Mouse (Mus musculus) MEL (cell line): ENCODE results near the gene Rorb. TPM values are rescaled to one million over a fixed set of nuclear protein-coding genes. Genes with fewer than 3 reads are reported as not detected.

Experiments
- DNase-seq: peaks from one replicate; pipeline ENCODE4 v3.0.0; 2011; ENCODE audit warnings: low read depth, low spot score
- H3K27ac ChIP-seq: 2 replicates; pipeline ENCODE4 v1.5.1; 2012; ENCODE audit warnings: low read depth, mild to moderate bottlenecking, control low read depth, low read length, moderate library complexity; ENCODE audit not compliant: control insufficient read depth
- H3K27me3 ChIP-seq, 2 experiments: fragments of 150-350 bp in 1 of 2; sonication (generic) in 1 of 2; 2 replicates each; pipeline ENCODE4 v1.6.1; 2012; ENCODE audit warnings: low read length in 2 of 2, mild to moderate bottlenecking in 2 of 2, improper control_type of control experiment in 1 of 2, moderate library complexity in 1 of 2; ENCODE audit not compliant: insufficient read depth in 2 of 2, control insufficient read depth in 1 of 2
- H3K36me3 ChIP-seq, 2 experiments: 2 replicates each; pipeline ENCODE4 v1.6.1; 2012 to 2014; ENCODE audit warnings: low read length in 2 of 2, improper control_type of control experiment in 1 of 2, inconsistent platforms in 1 of 2, mild to moderate bottlenecking in 1 of 2; ENCODE audit not compliant: insufficient read depth in 2 of 2, control insufficient read depth in 1 of 2
- H3K4me1 ChIP-seq, 2 experiments: fragments of 150-350 bp in 1 of 2; sonication (generic) in 1 of 2; 2 replicates each; pipeline ENCODE4 v1.6.1; 2012; ENCODE audit warnings: low read length in 2 of 2, improper control_type of control experiment in 1 of 2, mild to moderate bottlenecking in 1 of 2; ENCODE audit not compliant: insufficient read depth in 2 of 2, control insufficient read depth in 1 of 2
- H3K4me3 ChIP-seq, 2 experiments: fragments of 150-350 bp in 1 of 2; sonication (generic) in 1 of 2; 2 replicates each; pipeline ENCODE4 v1.5.1; 2012; ENCODE audit warnings: low read depth in 2 of 2, low read length in 2 of 2, mild to moderate bottlenecking in 2 of 2, moderate library complexity in 2 of 2, control low read depth in 1 of 2, improper control_type of control experiment in 1 of 2; ENCODE audit not compliant: control insufficient read depth in 1 of 2, insufficient read depth in 1 of 2
- H3K79me2 ChIP-seq: 2 replicates; pipeline ENCODE4 v1.6.1; 2012; ENCODE audit warnings: mild to moderate bottlenecking, low read length, moderate library complexity; ENCODE audit not compliant: control insufficient read depth, poor library complexity, insufficient read depth
- H3K9ac ChIP-seq: 2 replicates; pipeline ENCODE4 v1.6.1; 2012; ENCODE audit warnings: low read depth, mild to moderate bottlenecking, control low read depth, low read length, moderate library complexity; ENCODE audit not compliant: control insufficient read depth, poor library complexity, severe bottlenecking
- H3K9me3 ChIP-seq: fragments of 150-350 bp; sonication (generic); replicated peaks from 2 replicates; pipeline ENCODE4 v1.6.1; 2012; ENCODE audit warnings: mild to moderate bottlenecking, low read length, improper control_type of control experiment, moderate library complexity; ENCODE audit not compliant: insufficient read depth
- BHLHE40 ChIP-seq: IDR thresholded peaks from 2 replicates; pipeline ENCODE4 v1.6.1; 2012; ENCODE audit warnings: low read depth, mild to moderate bottlenecking, inconsistent platforms, low read length, improper control_type of control experiment, borderline replicate concordance
- CHD1 ChIP-seq: IDR thresholded peaks from 2 replicates; pipeline ENCODE4 v1.6.1; 2012; ENCODE audit warnings: low read depth, mild to moderate bottlenecking, inconsistent platforms, low read length, improper control_type of control experiment
- CHD2 ChIP-seq: IDR thresholded peaks from 2 replicates; pipeline ENCODE4 v1.6.1; 2011; ENCODE audit warnings: low read length, improper control_type of control experiment
- CTCF ChIP-seq, 3 experiments: IDR thresholded peaks in 2 of 3; conservative IDR thresholded peaks in 1 of 3; 2 replicates each; pipeline ENCODE4 v1.5.1; 2011 to 2012; ENCODE audit warnings: low read length in 3 of 3, low read depth in 2 of 3, mild to moderate bottlenecking in 2 of 3, improper control_type of control experiment in 1 of 3, inconsistent platforms in 1 of 3, mixed read lengths in 1 of 3, moderate library complexity in 1 of 3; ENCODE audit not compliant: control insufficient read depth in 1 of 3, insufficient read depth in 1 of 3, poor library complexity in 1 of 3, severe bottlenecking in 1 of 3
- E2F4 ChIP-seq: IDR thresholded peaks from 2 replicates; pipeline ENCODE4 v1.6.1; 2011; ENCODE audit warnings: low read depth, low read length, improper control_type of control experiment, borderline replicate concordance
- ELF1 ChIP-seq: IDR thresholded peaks from 2 replicates; pipeline ENCODE4 v1.6.1; 2014; ENCODE audit warnings: low read depth, mild to moderate bottlenecking, inconsistent platforms, low read length, improper control_type of control experiment, moderate library complexity
- EP300 ChIP-seq, 2 experiments: IDR thresholded peaks; 2 replicates each; pipeline ENCODE4 v1.6.1; 2011; ENCODE audit warnings: improper control_type of control experiment in 2 of 2, low read length in 2 of 2, low read depth in 1 of 2, mild to moderate bottlenecking in 1 of 2
- GABPA ChIP-seq: IDR thresholded peaks from 2 replicates; pipeline ENCODE4 v1.6.1; 2012; ENCODE audit warnings: low read depth, mild to moderate bottlenecking, inconsistent platforms, low read length, improper control_type of control experiment, moderate library complexity
- GATA1 ChIP-seq: IDR thresholded peaks from 2 replicates; pipeline ENCODE4 v1.6.1; 2011; ENCODE audit warnings: low read depth, low read length, improper control_type of control experiment
- JUND ChIP-seq: IDR thresholded peaks from 2 replicates; pipeline ENCODE4 v1.6.1; 2011; ENCODE audit warnings: low read depth, mild to moderate bottlenecking, improper control_type of control experiment, low read length
- MAFK ChIP-seq: IDR thresholded peaks from 2 replicates; pipeline ENCODE4 v1.6.1; 2011; ENCODE audit warnings: low read depth, mild to moderate bottlenecking, low read length, improper control_type of control experiment, borderline replicate concordance
- MAX ChIP-seq: IDR thresholded peaks from 2 replicates; pipeline ENCODE4 v1.6.1; 2011; ENCODE audit warnings: low read length, improper control_type of control experiment
- MEF2A ChIP-seq: IDR thresholded peaks from 2 replicates; pipeline ENCODE4 v1.6.1; 2014; ENCODE audit warnings: low read depth, mild to moderate bottlenecking, inconsistent platforms, low read length, improper control_type of control experiment; ENCODE audit not compliant: poor library complexity, insufficient replicate concordance, severe bottlenecking; ENCODE audit errors: extremely low read depth
- MYB ChIP-seq: IDR thresholded peaks from 2 replicates; pipeline ENCODE4 v1.6.1; 2011; ENCODE audit warnings: mild to moderate bottlenecking, low read depth, low read length, improper control_type of control experiment
- MYC ChIP-seq: IDR thresholded peaks from 2 replicates; pipeline ENCODE4 v1.6.1; 2011; ENCODE audit warnings: low read depth, mild to moderate bottlenecking, low read length, improper control_type of control experiment, moderate library complexity
- NELFE ChIP-seq: IDR thresholded peaks from 2 replicates; pipeline ENCODE4 v1.6.1; 2011; ENCODE audit warnings: low read depth, low read length, improper control_type of control experiment
- NRF1 ChIP-seq: IDR thresholded peaks from 2 replicates; pipeline ENCODE4 v1.6.1; 2014; ENCODE audit warnings: low read depth, mild to moderate bottlenecking, inconsistent platforms, low read length, improper control_type of control experiment, moderate library complexity; ENCODE audit not compliant: poor library complexity, insufficient read depth, severe bottlenecking
- POLR2AphosphoS5 ChIP-seq: IDR thresholded peaks from 2 replicates; pipeline ENCODE4 v1.6.1; 2012; ENCODE audit warnings: low read depth, borderline replicate concordance, mild to moderate bottlenecking, inconsistent platforms, low read length, moderate library complexity, mixed read lengths
- RCOR1 ChIP-seq: IDR thresholded peaks from 2 replicates; pipeline ENCODE4 v1.6.1; 2012; ENCODE audit warnings: low read depth, mild to moderate bottlenecking, inconsistent platforms, low read length, improper control_type of control experiment
- SIN3A ChIP-seq: IDR thresholded peaks from 2 replicates; pipeline ENCODE4 v1.6.1; 2012; ENCODE audit warnings: low read length, improper control_type of control experiment, inconsistent platforms
- TAL1 ChIP-seq: IDR thresholded peaks from 2 replicates; pipeline ENCODE4 v1.6.1; 2012; ENCODE audit warnings: mild to moderate bottlenecking, inconsistent platforms, low read length, moderate library complexity, mixed read lengths
- TBP ChIP-seq: IDR thresholded peaks from 2 replicates; pipeline ENCODE4 v1.8.0; 2011; ENCODE audit warnings: low read depth, low read length, improper control_type of control experiment
- TCF12 ChIP-seq: IDR thresholded peaks from 2 replicates; pipeline ENCODE4 v1.6.1; 2014; ENCODE audit warnings: low read depth, mild to moderate bottlenecking, inconsistent platforms, low read length, improper control_type of control experiment, moderate library complexity
- UBTF ChIP-seq: IDR thresholded peaks from 2 replicates; pipeline ENCODE4 v1.6.1; 2012; ENCODE audit warnings: low read depth, mild to moderate bottlenecking, inconsistent platforms, low read length, improper control_type of control experiment, moderate library complexity, borderline replicate concordance; ENCODE audit not compliant: insufficient read depth
- USF2 ChIP-seq, 2 experiments: IDR thresholded peaks; 2 replicates each; pipeline ENCODE4 v1.6.1; 2011 to 2012; ENCODE audit warnings: improper control_type of control experiment in 2 of 2, low read length in 2 of 2, borderline replicate concordance in 1 of 2, inconsistent platforms in 1 of 2, low read depth in 1 of 2, mild to moderate bottlenecking in 1 of 2; ENCODE audit not compliant: insufficient read depth in 1 of 2
- ZC3H11A ChIP-seq: IDR thresholded peaks from 2 replicates; pipeline ENCODE4 v1.6.1; 2012; ENCODE audit warnings: low read depth, mild to moderate bottlenecking, inconsistent platforms, low read length, improper control_type of control experiment
- ZKSCAN1 ChIP-seq: IDR thresholded peaks from 2 replicates; pipeline ENCODE4 v1.6.1; 2012; ENCODE audit warnings: low read depth, mild to moderate bottlenecking, inconsistent platforms, low read length, improper control_type of control experiment, moderate library complexity
- ZMIZ1 ChIP-seq: IDR thresholded peaks from 2 replicates; pipeline ENCODE4 v1.6.1; 2012; ENCODE audit warnings: low read depth, mild to moderate bottlenecking, inconsistent platforms, low read length, improper control_type of control experiment, moderate library complexity
- polyA plus RNA-seq, 2 experiments: library from polyadenylated mRNA; stranded (reverse) in 1 of 2; unstranded in 1 of 2; fragments of >175 nt in 1 of 2; fragments of >200 nt in 1 of 2; gene quantifications; 2 replicates each; pipeline versions ENCODE4 v1.2.1 to v1.2.4; 2012; ENCODE audit warnings: low replicate concordance in 2 of 2, low read depth in 1 of 2; ENCODE audit not compliant: insufficient read length in 2 of 2, insufficient read depth in 1 of 2, missing spikeins in 1 of 2
- total RNA-seq: library from RNA; depleted of rRNA; stranded (reverse); fragments of 300-350 nt; gene quantifications from 2 replicates; pipeline ENCODE4 v1.2.3, GENCODE M21; 2012

Rorb gene
- total and polyA plus RNA-seq, 3 experiments: not detected

- no peaks in the 10 kb centered on the region for H3K4me1 ChIP-seq
- H3K4me3 ChIP-seq: no peak overlapping the region
- H3K27me3 ChIP-seq: no peaks in the 10 kb centered on the region
- no peak overlapping the region for H3K27ac ChIP-seq
- H3K79me2 ChIP-seq: no peaks in the 10 kb centered on the region
- no peaks in the 10 kb centered on the region for H3K36me3 ChIP-seq
- TF ChIP-seq TAL1 (no peak), JUND (no peak), MYC (no peak), MAX (no peak), SIN3A (no peak), TCF12 (no peak), MEF2A (no peak), USF2 (IDR thresholded peaks at IDR 0.05; ENCODE audit: borderline replicate concordance in 1 of 2, insufficient read depth in 1 of 2, low read depth in 1 of 2, low read length in 2 of 2) (no peak), EP300 (IDR thresholded peaks at IDR 0.05; ENCODE audit: low read depth in 1 of 2, low read length in 2 of 2) (no peak), NELFE (no peak), BHLHE40 (no peak), TBP (no peak), CTCF (IDR thresholded peaks at IDR 0.05 in 2 of 3, conservative IDR thresholded peaks at IDR 0.05 in 1 of 3; ENCODE audit: control insufficient read depth in 1 of 3, insufficient read depth in 1 of 3, low read depth in 2 of 3, low read length in 3 of 3, poor library complexity in 1 of 3, severe bottlenecking in 1 of 3) (no peak), GABPA (no peak), MAFK (no peak), GATA1 (no peak)
- H3K9me3 ChIP-seq: no peaks in the 10 kb centered on the region
- DNase-seq: no peak
- no peak overlapping the region for H3K9ac ChIP-seq
These were observed 33.1 kb downstream of the Rorb start for GRCm38 (mm10) chr19:19077880-19078279.

DNA sequence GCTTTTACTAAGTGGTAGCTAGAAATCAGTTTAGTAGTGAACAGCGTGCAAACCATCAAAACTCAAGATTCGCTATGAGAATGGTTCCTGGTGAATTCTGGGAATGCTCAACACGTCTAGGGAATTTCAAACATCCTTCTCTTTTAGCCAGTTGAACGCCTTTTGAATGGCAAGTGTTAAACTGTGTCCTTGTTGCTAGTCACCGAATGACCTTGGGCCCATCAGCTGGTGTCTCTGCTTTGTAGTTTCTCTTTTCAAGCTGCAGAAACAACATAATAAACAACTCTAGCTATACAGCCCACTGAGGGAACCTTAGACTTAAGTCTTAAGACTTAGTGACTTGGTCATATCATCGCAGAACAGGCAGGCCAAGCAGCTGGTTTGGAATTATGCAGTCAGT, 36.2 kb downstream of the Rorb start:
- TF ChIP-seq MYB: no peak
- no peak for TF ChIP-seq NRF1
- TF ChIP-seq CTCF (IDR thresholded peaks at IDR 0.05 in 2 of 3, conservative IDR thresholded peaks at IDR 0.05 in 1 of 3; ENCODE audit: control insufficient read depth in 1 of 3, insufficient read depth in 1 of 3, low read depth in 2 of 3, low read length in 3 of 3, poor library complexity in 1 of 3, severe bottlenecking in 1 of 3): no peak
- no peak for TF ChIP-seq CHD2
- no peak for TF ChIP-seq ELF1
- no peak for TF ChIP-seq POLR2AphosphoS5
- no peak for TF ChIP-seq CHD1
- no peak for TF ChIP-seq ZMIZ1
- no peak for TF ChIP-seq ZC3H11A
- TF ChIP-seq GATA1: no peak
- TF ChIP-seq TCF12: no peak
- no peak for TF ChIP-seq ZKSCAN1
- TF ChIP-seq E2F4: no peak
- TF ChIP-seq RCOR1: no peak
- TF ChIP-seq NELFE: no peak
- no peak for TF ChIP-seq UBTF
- TF ChIP-seq BHLHE40: no peak
- TF ChIP-seq USF2 (IDR thresholded peaks at IDR 0.05; ENCODE audit: borderline replicate concordance in 1 of 2, insufficient read depth in 1 of 2, low read depth in 1 of 2, low read length in 2 of 2): no peak
- TF ChIP-seq EP300 (IDR thresholded peaks at IDR 0.05; ENCODE audit: low read depth in 1 of 2, low read length in 2 of 2): no peak
- no peak for TF ChIP-seq MAFK
- H3K27ac ChIP-seq: no peak overlapping the region

More for the DNA sequence above, 36.2 kb downstream of the Rorb start:
- Histone ChIP-seq H3K4me1 (no peaks in the 10 kb centered on the region), H3K4me3 (no peak overlapping the region), H3K36me3 (no peaks in the 10 kb centered on the region), H3K79me2 (no peaks in the 10 kb centered on the region), H3K27me3 (no peaks in the 10 kb centered on the region), H3K9me3 (no peaks in the 10 kb centered on the region), H3K9ac (no peak overlapping the region)
- no peak for DNase-seq
